Mouse (Mus musculus) CD4-positive helper T cell, adult 2 months (primary cell): ENCODE measurements around the gene Tmem51.

Experiments used
- DNase-seq: peaks from one replicate; pipeline ENCODE4 v3.0.0-alpha.2; 2012; ENCODE audit warnings: low read depth, missing footprints, low spot score

Gene Tmem51

DNA sequence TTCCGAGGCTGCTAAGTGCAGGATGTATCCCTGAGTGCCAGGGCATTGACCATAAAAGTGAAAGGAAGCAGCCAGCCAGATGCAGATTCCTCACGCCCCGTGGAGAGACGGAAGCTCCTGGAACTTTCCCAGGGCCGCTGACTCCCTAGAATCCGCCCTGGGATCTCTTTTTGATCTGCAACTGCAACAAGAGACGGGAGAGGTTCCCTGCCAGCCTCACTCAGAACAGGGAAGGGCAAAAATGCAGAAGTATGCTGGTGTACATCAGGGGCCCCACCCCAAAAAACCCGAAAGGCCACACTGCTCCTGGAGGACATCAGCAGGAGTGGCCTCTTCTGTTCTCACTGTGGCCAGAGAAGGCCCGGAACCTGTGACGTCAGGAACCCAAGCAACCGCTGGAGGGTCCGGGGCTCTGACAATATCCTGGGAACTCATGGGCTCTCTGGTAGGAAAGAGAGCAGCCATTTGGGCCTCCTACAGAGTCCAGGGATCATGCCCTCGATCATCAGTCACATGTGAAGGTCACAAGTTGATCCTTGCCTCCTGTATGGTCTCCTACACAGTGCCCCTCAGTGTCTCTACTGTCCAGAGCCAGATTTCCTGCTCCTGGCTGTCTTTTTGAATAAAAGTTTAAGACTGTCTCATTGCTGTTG is 2.3 kb downstream of the Tmem51 start:
- DNase-seq = no peak

DNA sequence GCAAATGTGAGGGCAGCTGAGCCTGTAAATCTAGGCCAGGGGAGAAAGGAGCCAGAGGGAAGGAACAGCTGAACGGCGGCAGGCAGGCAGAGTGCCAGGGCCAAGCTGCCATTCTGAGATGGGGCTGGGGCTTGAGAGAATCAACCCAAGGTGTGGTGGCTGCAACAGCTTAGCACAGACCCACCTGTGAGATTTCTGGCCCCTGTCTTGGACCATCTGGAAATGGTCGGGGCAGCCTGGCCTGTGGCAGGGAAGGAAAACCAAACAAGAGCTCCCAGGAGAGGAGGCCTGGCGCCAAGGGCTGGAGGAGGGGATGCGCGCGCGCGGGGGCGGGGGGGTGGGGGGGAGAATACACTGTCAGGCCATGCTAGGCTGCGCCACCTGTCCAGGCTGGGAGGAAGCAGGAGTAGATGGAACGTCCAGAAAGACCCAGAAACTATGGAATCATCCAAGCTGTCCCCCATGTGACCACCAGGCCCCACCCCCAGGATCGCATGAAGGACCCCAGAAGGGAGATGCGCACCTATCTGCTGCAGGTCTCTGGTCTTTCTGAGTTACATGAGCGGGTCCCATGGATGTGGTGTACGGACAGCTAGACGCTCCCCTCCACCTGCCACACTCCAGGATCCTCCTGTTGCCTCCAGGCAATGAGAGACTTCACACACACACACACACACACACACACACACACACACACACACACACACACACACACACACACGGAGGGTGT is 3.0 kb downstream of the Tmem51 start:
- no peak for DNase-seq

DNA sequence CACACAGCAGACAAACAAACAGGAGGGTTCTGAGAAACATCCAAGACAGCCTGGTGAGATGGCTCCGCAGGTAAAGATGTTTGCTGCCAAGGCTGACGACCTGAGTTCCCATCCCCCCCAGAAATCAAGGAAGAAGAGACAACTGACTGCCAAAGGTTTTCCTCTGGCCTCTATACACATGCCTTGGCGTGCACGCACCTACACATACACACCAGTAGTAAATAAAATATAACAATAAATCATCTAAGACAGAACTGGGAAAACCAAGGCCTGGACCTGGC is 3.7 kb downstream of the Tmem51 start:
- no peak for DNase-seq

DNA sequence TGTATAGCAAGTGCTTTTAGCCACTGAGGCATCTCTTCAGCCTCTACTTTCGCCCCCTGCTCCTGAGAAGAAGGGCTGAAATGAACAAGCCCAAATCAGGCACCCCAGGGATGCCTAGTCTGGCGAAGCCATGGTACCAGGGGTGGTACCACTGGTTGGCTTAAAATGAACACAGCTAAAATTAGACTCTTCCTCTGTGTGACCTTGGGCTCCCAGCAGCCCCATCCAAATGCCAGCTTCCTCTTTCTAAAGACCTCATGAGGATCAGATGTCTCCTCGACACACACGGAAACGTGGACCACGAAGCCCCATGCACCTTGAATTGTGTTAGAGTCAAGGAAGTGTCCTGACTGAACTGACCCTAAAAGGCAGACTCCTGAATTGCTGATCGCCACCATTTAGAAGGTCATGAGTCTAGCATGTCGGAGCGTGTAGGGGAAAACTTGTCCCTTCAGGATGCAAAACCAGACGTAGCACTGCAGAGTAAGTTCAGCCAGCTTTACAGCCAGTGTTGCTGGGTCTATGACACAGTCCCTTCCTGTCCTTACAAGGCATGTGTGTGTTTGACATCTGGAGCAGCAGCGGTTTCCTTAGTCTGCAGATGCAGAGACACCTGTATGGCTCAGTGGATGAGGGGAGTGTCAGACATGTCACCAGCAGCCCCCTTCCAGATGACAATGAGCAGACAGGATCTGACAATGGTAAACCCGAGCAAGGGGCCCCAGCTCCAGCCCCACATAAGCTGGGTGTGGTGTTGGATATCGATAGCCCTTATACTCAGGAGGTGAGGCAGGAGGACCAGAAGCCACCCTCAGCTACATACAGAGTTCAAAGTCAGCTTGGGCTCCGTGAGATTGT is 4.2 kb downstream of the Tmem51 start:
- no peak for DNase-seq

DNA sequence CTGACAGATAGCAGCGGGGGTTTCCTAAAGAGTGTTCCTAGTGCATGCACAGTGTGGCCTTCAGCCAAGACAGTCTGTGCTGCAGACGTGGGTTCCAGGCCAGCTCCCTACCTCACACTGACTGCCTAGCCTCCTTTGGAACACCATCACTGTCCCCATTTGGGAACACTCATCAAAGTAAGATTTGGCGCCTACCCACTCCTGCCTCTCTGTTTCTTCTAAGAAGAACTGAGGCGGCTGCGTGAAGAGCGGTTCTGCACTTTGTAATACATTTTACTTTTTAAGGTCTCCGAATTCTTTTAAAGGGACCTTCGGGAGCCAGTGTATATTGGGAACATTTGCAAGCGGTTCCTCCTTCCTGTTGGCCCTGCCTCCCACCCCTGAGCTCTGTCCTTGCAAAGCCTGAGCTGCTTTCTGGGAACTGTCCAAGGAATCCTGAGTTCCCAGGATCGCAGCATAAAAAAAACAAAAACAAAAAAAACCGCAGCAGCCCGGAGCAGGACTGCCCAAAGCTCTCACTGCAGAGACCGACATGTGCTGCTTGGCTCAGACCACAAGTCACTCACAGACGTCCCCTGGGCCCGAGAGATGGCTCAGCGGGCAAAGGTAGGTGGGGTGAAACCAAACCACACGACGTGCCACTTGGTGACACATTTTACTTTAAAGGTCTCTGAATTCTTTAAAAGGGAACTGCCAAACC is 6.4 kb downstream of the Tmem51 start:
- no peak for DNase-seq

DNA sequence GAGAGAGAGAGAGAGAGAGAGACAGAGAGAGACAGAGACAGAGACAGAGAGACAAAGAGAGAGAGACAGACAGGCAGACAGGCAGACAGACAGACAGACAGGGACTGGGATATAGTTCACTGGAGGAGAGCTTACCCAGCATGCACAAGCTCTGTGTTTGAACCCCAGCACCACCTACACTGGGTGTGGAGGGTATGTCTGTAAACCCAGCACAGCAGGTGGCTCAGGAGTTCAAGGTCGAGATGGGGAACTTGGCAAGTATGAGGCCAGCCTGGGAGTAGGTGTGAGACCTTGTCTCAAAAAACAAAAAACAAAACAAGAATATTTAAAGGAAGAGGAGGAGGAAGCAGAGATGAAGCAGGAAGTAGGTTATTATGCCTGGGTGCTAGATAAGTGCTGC is 7.2 kb downstream of the Tmem51 start:
- DNase-seq = no peak

DNA sequence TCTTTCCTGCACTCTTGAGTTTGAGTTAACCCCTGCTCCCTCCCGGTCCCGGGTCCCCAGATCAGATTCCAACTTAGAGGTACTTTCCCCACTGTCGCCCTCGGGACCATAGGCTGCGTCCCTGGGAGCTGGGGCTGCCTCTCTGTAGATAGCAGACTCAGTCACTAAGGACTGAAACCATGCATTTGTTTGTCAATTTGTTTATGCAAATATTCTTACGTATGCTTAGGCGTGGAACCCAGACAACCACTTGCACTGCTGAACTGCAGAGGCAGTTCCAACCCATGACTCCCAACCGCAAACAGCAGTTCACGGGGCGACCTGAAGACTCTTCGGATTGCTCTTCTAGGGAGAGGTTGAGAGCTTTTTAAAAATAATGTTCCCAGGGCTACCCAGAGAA is 8.2 kb downstream of the Tmem51 start:
- DNase-seq = no peak

DNA sequence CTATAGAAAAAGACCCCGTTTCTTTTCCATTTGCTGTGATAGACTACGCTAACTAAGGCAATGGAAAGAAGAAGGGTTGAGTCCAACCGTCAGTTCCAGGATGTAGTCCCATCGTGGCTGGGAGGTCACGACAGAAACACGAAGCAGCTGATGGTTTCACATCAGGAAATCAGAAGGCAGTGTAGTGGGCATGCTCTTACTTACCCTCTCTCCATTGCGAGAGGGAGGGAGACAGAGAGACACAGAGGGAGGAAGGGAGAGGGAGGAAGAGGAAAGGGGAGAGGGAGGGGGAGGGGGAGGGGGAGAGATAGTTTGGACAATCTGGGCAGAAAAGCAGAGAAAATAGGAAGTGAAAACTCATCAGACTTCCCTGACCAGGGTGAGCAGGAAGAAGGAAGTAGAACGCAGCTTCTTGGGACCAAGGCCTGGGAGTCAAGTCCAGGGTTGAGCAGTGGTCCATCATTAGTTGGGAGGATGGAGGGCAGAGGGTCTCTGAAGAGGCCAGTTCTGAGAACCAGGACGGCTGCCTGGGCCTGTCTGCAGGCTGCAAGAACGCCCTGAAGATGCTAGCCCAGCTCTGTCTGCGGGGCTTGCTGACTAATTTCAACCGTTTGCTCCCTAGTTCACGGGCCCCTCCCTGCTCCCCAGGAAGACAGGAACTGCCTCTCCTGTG is 9.9 kb downstream of the Tmem51 start:
- no peak for DNase-seq

DNA sequence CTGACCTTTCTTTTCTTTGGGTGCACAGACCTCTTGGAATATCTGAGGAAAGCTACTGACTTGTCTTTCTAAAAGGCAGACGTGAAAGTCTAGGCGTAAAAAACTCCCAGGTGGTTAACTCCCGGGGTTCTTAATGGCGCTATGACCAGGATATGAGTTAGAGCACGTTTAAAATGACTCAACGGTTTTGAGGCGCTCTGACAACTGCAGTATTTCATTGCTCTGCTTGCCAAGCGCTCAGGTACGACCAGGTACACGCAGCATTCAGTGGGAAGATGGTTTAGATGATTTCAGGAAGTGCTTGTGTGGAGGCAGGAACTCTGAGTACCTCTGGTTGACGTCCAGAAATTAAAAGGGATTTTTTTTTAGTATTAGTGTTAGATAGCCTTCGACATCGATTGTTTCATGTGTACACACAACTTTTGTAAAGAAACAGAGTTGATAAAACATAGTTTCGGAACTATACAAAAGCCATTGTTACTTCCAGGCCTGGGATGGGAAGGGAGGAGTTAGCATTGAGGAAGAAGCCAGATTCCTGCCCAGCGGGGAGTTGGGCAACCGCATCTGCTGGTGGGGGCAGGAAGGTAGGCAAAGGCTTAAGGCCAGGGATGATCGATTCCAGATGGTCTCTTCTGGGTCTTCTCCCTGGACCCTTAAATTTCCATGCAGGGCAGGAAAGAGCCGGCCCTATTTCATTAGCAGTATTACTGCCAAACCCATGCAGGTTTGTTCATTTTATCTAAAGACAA is 12.7 kb downstream of the Tmem51 start:
- DNase-seq = no peak

DNA sequence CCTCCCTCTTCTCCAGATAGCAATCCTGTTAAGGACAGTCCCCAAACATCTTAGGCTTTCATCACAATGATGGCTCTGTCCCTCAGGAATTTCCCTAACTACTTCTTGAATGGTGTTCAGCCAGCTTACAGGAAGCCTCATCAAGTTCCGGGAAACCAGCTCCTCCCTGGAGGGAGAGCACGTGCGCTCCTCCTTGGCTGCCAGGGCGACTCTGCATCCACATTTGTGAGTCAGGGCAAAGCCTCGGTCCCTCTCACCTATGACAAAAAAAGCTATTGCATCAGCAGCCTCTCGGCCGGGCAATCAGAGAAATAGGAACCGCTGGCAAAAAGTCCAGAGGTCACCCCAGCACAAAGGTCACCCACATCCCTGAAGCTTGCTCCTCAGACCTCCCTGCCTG is 13.3 kb downstream of the Tmem51 start:
- DNase-seq = no peak

DNA sequence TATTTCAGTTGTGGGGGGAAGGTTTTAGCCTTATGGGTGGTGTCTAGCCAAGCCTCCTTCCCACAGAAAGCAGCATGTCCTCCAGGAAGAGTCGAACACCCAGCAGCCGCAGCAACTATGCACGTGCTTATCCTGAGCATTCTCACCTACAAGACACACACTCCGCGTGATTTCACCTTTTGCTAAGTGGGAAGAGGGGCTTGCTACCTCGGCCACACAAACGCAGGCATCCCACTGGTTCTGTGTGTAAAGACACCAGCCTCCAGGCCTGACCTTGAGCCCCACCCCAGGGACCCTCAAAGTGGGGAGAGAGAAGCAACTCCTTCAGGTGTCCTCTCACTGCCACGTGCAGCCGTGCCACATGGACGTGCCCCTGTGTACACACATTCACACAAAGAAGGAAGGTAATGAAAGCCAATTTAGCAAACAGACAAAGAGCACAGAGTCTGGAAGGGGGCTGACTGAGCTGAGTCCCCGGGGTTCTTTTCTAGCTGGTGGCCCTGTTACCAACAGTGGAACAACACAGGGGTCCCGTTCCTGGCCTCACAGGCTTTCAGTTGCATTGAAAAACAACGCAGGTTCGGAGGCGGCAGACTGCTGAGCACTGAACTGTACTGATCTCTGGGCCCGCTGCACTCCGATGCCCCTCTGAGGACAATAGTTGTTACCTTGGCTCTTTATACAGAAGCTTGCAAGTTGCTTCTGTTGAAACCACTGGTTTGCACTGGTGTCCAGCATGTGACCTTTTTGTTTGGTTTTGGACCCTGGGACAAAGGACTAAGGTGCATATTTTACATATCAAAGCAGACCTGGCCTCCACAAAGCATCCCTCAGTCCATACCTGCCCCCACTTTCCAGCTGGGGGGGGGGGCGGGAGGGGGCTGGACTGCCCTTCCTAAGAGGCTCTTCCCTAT is 14.9 kb downstream of the Tmem51 start:
- no peak for DNase-seq

DNA sequence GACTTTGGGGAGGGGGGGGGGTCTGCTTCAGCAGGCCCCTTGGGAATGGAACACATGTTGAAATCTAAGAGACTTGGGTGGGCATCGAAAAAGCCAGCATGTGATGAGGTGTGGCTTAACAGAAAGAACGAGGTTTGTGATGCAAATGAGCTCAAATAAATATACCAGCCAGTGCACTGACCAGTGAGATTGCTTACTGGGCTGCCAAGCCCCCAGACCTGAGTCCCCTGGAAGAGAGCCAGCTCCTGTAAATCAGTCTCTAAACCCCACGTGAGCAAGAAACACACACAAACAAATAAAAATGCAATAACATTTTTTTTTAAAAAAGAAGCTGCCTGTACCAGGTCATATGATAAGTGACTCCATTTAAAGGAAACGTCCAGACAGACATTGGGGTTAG is 17.5 kb downstream of the Tmem51 start:
- no peak for DNase-seq

DNA sequence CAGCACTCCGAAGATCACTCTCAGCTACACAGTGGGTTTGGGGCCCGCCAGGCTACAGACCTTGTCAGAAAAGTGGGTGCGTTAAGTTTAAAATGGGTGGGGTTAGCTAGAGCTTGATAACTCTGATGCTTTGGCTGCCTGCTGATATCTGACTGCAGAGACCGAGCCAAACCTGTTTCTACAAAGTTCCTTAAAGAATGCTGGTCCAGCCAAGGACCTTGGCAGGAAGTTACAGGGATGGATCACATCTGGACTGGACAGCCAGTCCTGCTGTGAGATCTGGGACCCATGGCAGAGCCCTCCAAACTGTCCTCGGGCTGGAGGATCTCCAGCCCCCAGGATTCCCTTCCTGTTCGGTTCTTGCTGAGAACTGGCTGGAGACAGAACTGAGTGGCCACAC is 18.3 kb downstream of the Tmem51 start:
- no peak for DNase-seq

DNA sequence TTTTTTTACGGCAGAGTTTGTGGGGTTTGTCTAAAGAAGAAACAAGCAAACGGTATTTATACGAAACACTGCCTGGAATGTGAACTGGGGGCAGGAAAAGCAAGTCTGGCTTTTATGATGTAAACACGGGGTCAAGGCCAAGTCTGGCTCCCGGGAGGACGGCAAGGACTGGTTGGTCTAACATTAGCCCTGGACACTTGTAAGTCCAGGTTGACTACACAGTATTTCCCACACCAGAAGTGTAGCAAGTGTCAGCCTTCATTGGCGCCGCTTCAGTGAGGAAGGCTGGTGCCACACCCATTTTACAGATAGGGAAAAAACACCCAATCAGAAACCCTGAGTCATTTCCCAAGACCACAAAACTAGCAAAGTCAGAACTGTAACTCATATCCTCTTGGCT is 18.8 kb downstream of the Tmem51 start:
- DNase-seq = no peak

DNA sequence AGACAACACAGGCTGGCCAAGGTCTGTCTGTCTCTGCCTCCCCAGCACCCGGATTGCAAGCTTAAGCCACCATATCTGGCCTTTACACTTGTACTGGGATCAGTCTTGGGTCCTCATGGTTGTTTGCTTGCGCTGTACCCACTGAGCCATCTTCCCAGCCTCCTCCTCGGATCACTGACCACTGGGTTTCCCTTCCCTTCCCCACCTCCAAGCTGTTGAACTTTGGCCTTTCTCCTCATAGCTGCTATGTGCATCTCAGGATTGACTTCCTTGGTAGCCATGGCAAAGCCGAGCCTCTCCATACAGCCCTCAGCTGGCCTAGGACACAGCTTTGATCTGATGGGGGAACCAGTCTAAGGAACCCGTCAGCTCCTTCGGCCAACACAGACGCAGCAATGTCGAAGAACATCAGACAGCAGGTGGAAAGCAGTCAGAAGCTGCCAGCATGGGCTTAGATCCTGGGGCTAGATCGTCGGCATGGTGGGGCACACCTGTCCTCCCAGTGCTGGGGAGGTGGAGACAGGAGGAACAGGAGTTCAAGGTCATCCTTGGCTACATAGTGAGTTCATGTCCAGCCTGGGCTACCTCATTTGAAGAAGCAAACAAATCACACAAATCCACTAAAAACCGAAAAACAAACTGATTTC is 19.4 kb downstream of the Tmem51 start:
- DNase-seq = no peak

DNA sequence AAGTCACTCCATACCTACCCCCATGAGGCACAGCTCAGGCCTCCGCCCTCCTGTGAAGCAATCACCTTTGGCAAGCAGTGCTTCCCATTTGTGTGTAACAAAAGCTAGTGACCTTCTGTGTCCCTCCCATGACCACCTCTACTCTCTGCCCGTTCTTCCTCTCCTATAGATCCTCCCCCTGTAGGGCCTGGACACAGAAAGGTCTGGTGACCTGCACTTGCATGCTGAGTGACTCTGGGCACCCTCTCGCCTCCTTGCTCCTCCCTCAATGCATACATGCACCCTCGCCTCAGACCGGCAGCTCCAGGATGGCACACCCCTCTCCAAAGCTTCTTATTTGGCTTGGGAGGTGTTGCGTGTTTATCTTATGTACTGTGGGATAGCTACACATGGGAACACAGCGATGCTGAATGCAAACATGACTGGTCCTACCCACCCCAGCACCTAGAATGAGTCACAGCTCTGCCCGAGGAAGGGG is 21.0 kb downstream of the Tmem51 start:
- no peak for DNase-seq

DNA sequence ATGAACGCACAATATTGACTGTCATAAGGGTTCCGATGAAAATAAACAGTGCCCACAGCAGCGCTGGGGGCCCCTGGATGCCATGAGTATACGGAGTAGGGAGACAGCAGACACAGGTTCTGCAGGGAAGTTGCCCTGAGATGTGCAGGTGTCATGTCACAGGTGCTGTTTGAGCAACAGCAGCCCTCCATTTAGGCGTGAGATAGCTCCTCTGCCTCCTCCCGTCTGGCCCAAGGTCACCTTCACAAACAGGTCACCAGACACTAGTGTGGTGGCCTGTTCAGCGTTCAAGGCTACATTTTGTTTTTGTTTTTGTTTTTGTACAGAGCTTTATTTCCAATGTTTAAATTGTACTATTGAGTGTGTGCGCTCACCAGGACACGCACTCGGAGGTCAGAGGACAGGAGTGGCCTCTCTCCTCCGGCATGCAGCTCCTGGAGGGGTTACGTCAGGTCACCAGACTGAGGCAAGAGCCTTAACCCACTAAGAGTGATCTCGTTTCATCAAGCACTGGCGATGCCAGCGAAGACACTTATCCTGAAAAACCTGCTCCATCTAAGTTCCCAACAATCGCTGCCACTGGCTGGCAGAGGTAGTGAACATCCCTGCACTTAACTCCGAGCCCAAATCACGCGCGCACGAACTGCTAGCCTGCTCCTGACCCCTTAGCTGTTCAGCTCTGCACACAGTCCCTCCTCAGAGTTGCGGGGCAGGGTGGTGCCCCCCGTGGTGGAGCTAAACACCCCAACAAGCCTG is 22.4 kb downstream of the Tmem51 start:
- DNase-seq = no peak
